Mouse (Mus musculus): ENCODE measurements around the gene Prkag1. TPM values are rescaled to one million over a fixed set of nuclear protein-coding genes. Genes with fewer than 3 reads are reported as not detected.

Gene Prkag1
- total RNA-seq (2021) = 10 to 100 TPM; 39.3 to 41.0 TPM
- long read RNA-seq, transcript Prkag1-201 (12 exons, 1,652 nt) = major isoform, 31 of 52 reads
- long read RNA-seq, partial matches to known transcripts = 1 of 52 reads
- long read RNA-seq, other reads (novel, unspliced or antisense) = 20 of 52 reads

DNA sequence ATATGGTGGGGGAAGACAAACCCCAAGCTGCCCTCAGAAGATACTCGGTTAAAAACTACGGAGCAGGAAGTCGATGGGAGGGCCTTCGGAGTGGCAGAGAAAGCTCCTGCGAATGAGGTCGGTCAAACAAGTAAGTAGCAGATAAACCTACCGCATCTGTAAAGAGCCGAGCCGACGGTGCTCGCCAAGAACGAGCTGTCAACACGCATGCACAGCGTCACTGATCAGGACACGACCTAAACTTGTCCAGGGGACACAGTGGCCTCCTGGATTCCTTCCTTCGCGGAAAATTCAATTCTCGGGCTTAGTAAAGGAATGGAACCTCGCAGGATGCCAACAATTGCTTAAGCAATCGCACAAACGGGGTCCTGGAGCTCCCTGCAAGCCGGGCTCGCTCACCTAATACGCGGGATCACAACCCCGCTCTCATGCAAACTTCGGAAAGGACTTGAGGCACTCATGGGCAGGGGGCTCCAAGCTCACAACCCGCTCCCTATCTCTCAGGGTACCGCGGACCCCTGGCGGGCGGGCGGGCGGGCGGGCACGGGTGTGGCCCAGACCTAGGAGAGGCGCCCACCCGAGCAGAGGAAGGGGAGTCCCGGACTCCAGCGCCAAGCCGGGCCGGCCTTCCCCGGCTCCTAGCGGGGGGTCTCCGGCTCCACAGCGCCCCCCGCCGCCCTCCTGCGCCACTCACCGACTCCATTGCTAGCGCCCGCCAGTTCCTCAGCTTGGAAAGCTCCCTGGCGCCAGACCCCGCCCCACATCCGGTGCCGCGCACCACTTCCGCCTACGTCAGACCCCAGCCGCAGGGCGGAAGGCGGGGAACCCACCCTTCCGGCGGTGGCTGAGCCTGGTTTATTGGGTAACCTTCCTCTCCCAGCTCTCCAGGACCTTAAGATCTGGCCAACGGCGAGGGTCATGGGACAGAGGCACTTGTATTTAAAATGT lies at the start of gene Prkag1:
Gene Prkag1, minus strand, starts transcription at position 786 of the 948 bp plus-strand sequence.
- peak; percentile 95 to 97 for DNase-seq (ENCODE audit: low spot score in 2 of 2)

DNA sequence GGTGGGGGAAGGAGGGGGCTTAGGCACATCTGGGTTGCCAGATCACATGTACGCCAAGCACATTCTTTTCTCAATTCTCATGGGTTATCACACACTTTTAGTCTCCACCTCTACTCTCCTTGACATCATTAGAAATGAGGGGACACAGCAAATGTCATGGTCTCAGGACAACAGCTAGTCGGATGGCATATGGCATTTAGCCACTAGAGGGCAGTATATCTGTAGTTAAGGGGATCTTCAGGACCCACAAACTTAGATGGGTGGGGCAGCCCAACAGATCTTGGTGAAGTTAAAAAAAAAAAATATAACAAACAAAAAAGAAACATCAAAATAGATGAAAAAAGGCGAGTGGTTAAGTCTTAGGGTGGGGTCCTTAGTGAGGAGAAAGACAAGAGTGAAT lies 46.0 kb upstream of the Prkag1 start:
- DNase-seq (ENCODE audit: low spot score in 2 of 2) = peak in 1 of 2 experiments; percentile 66

DNA sequence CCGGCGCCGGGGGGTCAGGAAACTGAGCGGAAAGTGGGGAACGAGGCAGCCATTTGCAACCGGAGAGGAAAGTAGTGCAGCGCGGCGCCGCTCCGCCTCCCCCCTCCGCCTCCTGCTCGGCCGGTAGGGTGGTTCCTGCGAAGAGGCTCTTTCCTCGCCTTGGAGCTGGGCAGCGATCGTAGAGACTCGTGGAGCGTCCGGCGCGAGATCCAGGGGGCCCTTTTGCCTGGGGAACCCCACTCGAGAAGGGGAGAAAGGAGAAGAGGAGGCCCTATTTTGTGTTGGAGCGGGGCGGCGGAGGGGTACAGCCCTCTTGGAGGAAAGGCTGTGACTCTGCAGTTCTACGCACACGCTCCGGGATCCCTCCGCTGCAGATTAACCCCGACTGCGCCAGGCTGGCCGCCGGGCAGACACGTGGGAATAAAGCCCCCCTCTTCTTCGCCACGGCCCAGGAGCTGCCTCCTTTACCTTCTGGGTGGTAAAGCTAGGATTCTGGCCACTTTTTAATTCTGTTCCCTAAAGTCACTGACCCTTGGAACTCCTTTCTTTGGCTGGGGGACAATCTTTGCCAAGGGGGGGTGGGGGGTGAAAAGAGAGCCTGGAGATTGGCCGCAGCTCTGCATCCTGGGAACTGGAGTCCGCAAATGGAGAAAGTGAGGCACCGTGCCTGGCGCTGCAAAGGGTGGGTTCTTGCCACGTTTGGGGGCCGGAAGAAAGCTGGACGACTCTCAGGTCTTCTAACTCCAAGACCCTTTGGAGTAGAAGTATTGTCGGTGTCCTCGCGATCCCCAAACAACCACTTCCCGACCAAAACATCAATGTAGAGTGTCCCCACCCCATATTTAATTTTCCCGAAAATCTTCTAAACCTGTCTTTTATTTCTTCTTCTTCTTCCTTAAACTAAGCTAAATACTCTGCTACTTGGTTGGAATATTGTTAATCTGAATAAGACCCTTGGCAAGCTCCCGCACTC lies 40.9 kb upstream of the Prkag1 start:
- DNase-seq (ENCODE audit: low spot score in 2 of 2) = peak; percentile 93 to 95

GRCm38 (mm10) chr15:98871070-98871915 lies 40.0 kb upstream of the Prkag1 start, which contains the start of gene Kmt2d:
TSS of gene Kmt2d (minus strand) at chr15:98871204.
- DNase-seq (ENCODE audit: low spot score in 2 of 2) = no peak

DNA sequence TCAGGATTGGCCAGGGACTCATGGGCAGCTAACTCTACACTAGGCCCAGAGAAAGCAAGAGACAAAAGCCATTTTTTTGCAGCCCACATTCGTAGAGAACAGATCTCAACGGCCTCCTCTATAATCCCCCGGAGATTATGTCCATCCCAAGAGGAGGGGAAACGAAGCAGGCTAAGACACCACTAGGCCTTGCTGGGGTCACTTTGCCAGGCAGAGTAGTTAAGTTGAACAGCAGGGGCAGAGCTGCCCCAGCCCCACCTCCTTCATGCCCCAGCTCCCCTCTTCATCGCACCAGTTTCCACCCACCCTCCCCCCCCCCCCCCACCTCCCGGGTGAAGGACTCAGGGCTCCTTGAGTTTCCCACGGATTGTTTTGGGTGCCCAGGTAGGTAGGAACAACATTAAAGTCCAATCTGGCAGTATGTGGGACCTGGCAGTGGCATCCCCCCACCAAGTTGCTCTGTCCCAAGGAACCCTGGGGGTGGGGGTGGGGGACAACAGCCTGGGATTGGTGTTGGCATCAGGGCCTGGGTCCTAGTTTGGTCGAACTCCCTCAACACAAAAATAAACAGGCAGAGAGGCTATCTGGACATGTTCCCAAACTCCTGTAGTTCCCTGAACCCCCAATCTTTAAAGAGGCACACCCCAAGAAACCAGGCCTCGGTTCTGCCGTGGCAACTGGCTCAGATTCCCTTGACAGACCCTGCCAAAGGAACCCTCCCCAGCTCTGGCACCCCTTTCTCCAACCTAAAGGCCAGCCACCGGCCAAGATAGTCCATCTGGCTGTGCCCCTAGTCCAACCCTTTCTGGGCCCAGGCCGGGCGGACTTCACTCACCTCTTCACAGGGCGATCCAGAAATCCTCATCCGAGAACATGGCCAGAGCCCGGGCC lies 39.1 kb upstream of the Prkag1 start:
- DNase-seq (ENCODE audit: low spot score in 2 of 2) = peak; percentile 34 to 58

DNA sequence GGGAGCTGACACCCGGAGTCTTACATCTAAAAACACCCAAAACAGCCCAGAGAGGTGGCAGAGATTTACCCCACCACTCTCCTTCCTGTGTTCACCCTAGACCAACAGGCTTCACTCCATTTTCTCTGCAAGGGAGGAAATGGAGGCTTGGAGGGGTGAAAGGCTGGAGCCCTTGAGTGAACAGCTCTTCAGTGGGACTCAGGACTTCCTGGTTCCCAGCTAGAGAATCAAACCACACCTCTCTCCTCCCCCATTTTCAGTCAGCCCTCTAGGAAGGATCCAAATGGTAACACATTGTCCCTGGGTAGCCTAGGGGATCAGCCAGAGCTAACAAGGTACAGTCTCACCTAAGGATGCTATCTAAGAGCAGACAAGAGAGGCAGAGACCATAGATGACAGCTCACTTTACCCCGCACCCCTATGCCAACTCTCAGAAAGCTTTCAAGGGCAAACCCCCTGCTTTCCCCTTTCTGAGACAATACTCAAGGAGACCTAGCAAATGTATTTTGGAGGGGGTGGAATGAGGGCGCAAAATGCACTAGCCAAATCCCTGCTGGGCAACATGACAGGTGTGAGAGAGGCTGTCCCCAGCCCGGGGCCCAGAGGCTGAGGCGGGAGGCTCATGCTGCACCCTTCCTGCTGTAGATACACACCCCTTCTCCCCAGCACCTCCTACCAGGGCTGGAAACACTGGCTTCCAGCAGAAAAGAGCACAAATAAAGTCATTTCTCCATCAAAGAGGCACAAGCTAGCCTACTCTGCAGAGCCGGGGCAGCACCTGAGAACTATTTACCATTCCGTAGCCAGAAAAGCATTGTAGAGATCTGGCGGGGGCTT lies 38.2 kb upstream of the Prkag1 start:
- DNase-seq (ENCODE audit: low spot score in 2 of 2) = no peak

- no peak for DNase-seq (ENCODE audit: low spot score in 2 of 2)
These were observed 37.2 kb upstream of the Prkag1 start for GRCm38 (mm10) chr15:98868346-98869063.

DNA sequence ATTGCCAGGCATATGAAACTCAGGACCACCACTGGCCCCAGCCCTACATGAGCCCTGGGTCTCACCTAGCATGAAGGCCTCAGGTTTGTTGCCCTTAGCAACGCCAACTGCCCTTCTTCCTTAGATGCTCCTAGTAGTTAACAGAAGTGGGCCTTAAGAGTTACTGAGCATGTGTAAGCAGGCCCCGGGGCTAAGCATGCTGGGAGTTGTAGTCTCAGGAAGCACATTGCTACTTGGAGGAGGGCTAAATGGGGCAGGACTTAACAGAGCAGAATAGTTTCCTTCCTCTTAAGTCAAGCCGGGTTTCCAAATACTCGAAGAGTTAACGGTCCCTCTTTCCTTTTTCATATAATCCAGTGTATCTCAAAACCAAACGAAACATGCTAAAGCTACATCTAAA lies 36.0 kb upstream of the Prkag1 start:
- DNase-seq (ENCODE audit: low spot score in 2 of 2) = peak in 1 of 2 experiments; percentile 59

DNA sequence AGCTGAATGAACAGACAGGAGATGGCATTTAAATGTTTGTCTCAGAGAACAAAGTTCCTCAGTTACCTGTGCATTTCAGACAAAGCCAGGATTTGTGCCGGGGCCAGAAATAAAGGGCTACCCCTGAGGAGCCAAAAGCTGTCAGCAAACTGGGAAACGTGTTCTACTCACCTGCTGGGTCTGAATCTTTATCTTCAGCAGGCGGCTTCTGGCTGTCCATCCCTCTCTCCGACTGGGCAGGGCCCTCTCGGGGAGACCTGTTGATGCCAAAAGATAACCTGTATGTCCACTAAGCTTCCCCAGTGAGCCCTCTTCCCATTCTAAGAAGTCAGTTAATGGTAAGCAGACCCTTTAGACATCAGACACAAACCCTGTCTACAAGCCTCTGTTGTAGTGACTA lies 35.2 kb upstream of the Prkag1 start:
- DNase-seq (ENCODE audit: low spot score in 2 of 2) = no peak

- no peak for DNase-seq (ENCODE audit: low spot score in 2 of 2)
These were observed 34.5 kb upstream of the Prkag1 start for GRCm38 (mm10) chr15:98865771-98866170.

DNA sequence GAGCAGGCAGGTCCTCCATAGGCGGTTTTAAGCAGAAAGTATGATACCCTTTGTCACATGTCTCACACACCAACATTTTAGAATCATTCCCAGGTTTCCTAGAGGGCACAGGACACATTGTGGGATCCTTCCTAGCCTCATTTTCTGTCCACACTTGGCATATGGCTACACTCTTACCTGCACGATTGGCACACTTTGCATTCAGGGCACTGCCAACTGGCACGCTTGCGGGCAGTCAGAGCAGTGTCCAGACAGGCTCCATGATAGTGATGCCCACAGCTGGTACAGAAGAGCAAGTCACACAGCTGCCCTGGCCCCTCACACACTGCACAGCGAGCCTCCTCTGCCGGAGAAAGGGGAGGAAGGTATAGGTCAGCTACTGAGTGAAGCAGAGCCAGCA lies 33.6 kb upstream of the Prkag1 start:
- DNase-seq (ENCODE audit: low spot score in 2 of 2) = no peak

DNA sequence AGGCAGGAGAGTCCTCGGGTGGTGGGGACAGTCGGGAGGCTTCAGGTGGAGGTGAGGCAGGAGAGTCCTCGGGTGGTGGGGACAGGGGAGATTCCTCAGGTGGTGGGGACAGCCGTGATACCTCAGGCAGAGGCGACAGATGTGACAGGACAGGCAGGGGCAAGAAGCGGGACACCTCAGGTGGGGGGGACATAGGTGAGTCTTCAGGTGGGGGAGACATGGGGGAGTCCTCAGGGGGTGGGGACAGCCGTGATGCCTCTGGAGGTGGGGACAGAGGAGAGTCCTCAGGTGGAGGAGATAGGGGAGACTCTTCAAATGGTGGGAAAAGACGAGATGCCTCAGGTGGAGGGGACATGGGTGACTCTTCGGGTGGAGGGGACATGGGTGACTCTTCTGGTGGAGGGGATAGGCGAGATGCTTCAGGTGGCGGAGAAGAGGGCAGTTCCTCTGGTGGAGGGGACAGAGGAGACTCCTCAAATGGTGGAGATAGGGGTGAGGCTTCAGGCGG lies 32.2 kb upstream of the Prkag1 start:
- no peak for DNase-seq (ENCODE audit: low spot score in 2 of 2)

- no peak for DNase-seq (ENCODE audit: low spot score in 2 of 2)
These were observed 30.5 kb upstream of the Prkag1 start for GRCm38 (mm10) chr15:98861701-98862410.

DNA sequence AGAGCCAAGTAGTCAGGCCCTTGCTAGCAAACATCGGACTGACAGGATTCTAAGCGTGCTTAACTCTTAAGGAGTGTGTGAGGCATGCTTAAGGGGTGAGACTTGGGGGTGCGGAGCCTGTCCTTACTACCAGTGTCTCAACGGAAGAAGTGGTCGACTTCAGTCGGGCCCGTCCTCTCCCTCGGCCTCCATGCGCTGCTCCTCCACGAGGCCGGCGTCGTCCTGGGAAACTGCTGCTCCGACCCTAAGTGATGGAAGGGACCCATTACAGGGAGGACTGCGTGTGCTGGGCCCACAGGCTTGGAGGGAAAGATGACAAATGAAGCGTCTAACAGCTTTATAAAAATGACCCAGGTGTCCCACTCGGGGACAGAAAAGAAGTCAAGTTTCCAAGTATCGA lies 29.6 kb upstream of the Prkag1 start:
- DNase-seq (ENCODE audit: low spot score in 2 of 2) = no peak

DNA sequence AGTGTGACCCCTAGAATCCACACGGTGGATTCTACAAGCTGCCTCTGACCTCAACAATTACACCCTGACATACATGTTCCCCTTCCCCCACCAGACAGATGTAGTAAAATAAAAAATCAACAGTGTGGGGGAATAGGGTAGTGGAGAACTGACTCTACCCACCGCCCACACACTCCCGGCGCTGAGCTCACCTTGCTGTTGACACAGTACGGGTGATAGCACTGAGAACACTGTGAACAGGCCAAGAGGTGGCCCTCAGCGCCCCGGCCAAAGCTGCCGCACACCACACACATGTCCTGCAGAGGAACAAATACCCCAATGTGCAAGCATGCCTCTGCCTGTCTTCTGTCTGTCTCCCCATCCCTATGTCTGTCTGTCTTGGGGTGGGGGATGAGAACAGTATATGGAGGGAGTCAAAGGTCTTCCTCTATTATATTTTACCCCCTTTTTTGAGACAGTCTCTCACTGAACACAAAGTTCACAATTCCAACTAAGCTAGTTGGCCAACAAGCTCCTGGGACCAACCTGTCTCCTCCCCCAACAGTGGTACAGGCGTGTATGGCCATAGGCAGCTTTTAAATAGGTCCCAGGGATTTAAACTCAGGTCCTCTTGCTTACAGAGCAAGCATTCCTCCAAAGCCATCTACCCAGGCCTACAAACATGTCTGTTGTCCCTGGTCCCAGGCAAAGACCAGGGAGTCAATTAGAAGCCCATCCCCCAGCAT lies 28.2 kb upstream of the Prkag1 start:
- no peak for DNase-seq (ENCODE audit: low spot score in 2 of 2)

GRCm38 (mm10) chr15:98854214-98854613 lies 22.9 kb upstream of the Prkag1 start:
- no peak for DNase-seq (ENCODE audit: low spot score in 2 of 2)

All from layer of hippocampus, postnatal 10 days (tissue).